Mouse (Mus musculus): ENCODE measurements around the gene Fbxw24. TPM values are rescaled to one million over a fixed set of nuclear protein-coding genes. Genes with fewer than 3 reads are reported as not detected.
"Not testable (repeated sequence)": the region's sequence is repeated elsewhere in the genome, so short reads cannot be mapped to it uniquely, and the experiment has no call there.

The Fbxw24 gene
- polyA plus RNA-seq (2012; fragmentation: generic; extraction: Trizol), result not detected
- long read RNA-seq, experiment 1, result 0 reads
- long read RNA-seq, experiment 2, result 0 reads

GRCm38 (mm10) chr9:109625957-109626356 is at the start of gene Fbxw24:
Gene Fbxw24 (minus strand): TSS chr9:109626057.
- H3K79me3 ChIP-seq (ENCODE audit: low read depth); H3K36me3 ChIP-seq (ENCODE audit: control insufficient read depth, insufficient read depth); H3K27me3 ChIP-seq (ENCODE audit: control insufficient read depth, insufficient read depth, insufficient read length); H3K79me2 ChIP-seq (ENCODE audit: control insufficient read depth, insufficient read depth); H3K4me3 ChIP-seq (ENCODE audit: insufficient read depth, poor library complexity, severe bottlenecking); H3ac ChIP-seq (ENCODE audit: control insufficient read depth, insufficient read length, low read depth): not testable (repeated sequence)

GRCm38 (mm10) chr9:109664552-109664951 is 38.7 kb upstream of the Fbxw24 start, which contains the start of gene Fbxw25:
Gene Fbxw25 (minus strand): TSS chr9:109664652.
- H3K36me3 ChIP-seq (ENCODE audit: control insufficient read depth, insufficient read depth); H3K27me3 ChIP-seq (ENCODE audit: control insufficient read depth, insufficient read depth, insufficient read length); H3K4me3 ChIP-seq (ENCODE audit: insufficient read depth, poor library complexity, severe bottlenecking); H3K79me2 ChIP-seq (ENCODE audit: control insufficient read depth, insufficient read depth); H3K79me3 ChIP-seq (ENCODE audit: low read depth); H3ac ChIP-seq (ENCODE audit: control insufficient read depth, insufficient read length, low read depth): not testable (repeated sequence)

- not testable (repeated sequence) for H3K79me3 ChIP-seq (ENCODE audit: low read depth); H3K4me3 ChIP-seq (ENCODE audit: insufficient read depth, poor library complexity, severe bottlenecking); H3K27me3 ChIP-seq (ENCODE audit: control insufficient read depth, insufficient read depth, insufficient read length); H3ac ChIP-seq (ENCODE audit: control insufficient read depth, insufficient read length, low read depth); H3K79me2 ChIP-seq (ENCODE audit: control insufficient read depth, insufficient read depth); H3K36me3 ChIP-seq (ENCODE audit: control insufficient read depth, insufficient read depth)
Measured at GRCm38 (mm10) chr9:109606837-109607236, 19.0 kb downstream of the Fbxw24 start.

- H3ac ChIP-seq (ENCODE audit: control insufficient read depth, insufficient read length, low read depth); H3K36me3 ChIP-seq (ENCODE audit: control insufficient read depth, insufficient read depth); H3K79me3 ChIP-seq (ENCODE audit: low read depth); H3K4me3 ChIP-seq (ENCODE audit: insufficient read depth, poor library complexity, severe bottlenecking); H3K27me3 ChIP-seq (ENCODE audit: control insufficient read depth, insufficient read depth, insufficient read length); H3K79me2 ChIP-seq (ENCODE audit: control insufficient read depth, insufficient read depth): not testable (repeated sequence)
Measured at GRCm38 (mm10) chr9:109602128-109602527, 23.7 kb downstream of the Fbxw24 start.

- Histone ChIP-seq H3ac (ENCODE audit: control insufficient read depth, insufficient read length, low read depth) (no peak overlapping the region), H3K79me2 (ENCODE audit: control insufficient read depth, insufficient read depth) (no peaks in the 10 kb centered on the region), H3K79me3 (ENCODE audit: low read depth) (no peaks in the 10 kb centered on the region), H3K4me3 (ENCODE audit: insufficient read depth, poor library complexity, severe bottlenecking) (no peak overlapping the region), H3K27me3 (ENCODE audit: control insufficient read depth, insufficient read depth, insufficient read length) (no peaks in the 10 kb centered on the region), H3K36me3 (ENCODE audit: control insufficient read depth, insufficient read depth) (no peaks in the 10 kb centered on the region)
- TF ChIP-seq MYOG (IDR thresholded peaks at IDR 0.05; ENCODE audit: control insufficient read depth, extremely low read depth, insufficient read length), result no peak
- TF ChIP-seq USF1 (IDR thresholded peaks at IDR 0.05; ENCODE audit: low read depth), result no peak
- TF ChIP-seq MYOD1 (IDR thresholded peaks at IDR 0.05; ENCODE audit: control insufficient read depth, insufficient read length, low read depth), result no peak
- TF ChIP-seq MAX (IDR thresholded peaks at IDR 0.05), result no peak
- TF ChIP-seq FOSL1 (IDR thresholded peaks at IDR 0.05; ENCODE audit: insufficient read depth, low read length, poor library complexity, severe bottlenecking), result no peak
- no peak for TF ChIP-seq CTCF (IDR thresholded peaks at IDR 0.05; ENCODE audit: control insufficient read depth, insufficient read depth, insufficient read length)
- TF ChIP-seq CEBPB (IDR thresholded peaks at IDR 0.05; ENCODE audit: low read depth), result no peak
Measured at GRCm38 (mm10) chr9:109597226-109597625, 28.6 kb downstream of the Fbxw24 start.

- Histone ChIP-seq H3K36me3 (ENCODE audit: control insufficient read depth, insufficient read depth) (no peaks in the 10 kb centered on the region), H3K79me2 (ENCODE audit: control insufficient read depth, insufficient read depth) (no peaks in the 10 kb centered on the region), H3ac (ENCODE audit: control insufficient read depth, insufficient read length, low read depth) (no peak overlapping the region), H3K27me3 (ENCODE audit: control insufficient read depth, insufficient read depth, insufficient read length) (no peaks in the 10 kb centered on the region), H3K79me3 (ENCODE audit: low read depth) (no peaks in the 10 kb centered on the region), H3K4me3 (ENCODE audit: insufficient read depth, poor library complexity, severe bottlenecking) (no peak overlapping the region)
- TF ChIP-seq FOSL1 (IDR thresholded peaks at IDR 0.05; ENCODE audit: insufficient read depth, low read length, poor library complexity, severe bottlenecking), result no peak
- no peak for TF ChIP-seq CTCF (IDR thresholded peaks at IDR 0.05; ENCODE audit: control insufficient read depth, insufficient read depth, insufficient read length)
- TF ChIP-seq MAX (IDR thresholded peaks at IDR 0.05), result no peak
- no peak for TF ChIP-seq CEBPB (IDR thresholded peaks at IDR 0.05; ENCODE audit: low read depth)
- TF ChIP-seq MYOG (IDR thresholded peaks at IDR 0.05; ENCODE audit: control insufficient read depth, extremely low read depth, insufficient read length), result no peak
- no peak for TF ChIP-seq USF1 (IDR thresholded peaks at IDR 0.05; ENCODE audit: low read depth)
- TF ChIP-seq MYOD1 (IDR thresholded peaks at IDR 0.05; ENCODE audit: control insufficient read depth, insufficient read length, low read depth), result no peak
Measured at GRCm38 (mm10) chr9:109594866-109595265, 31.0 kb downstream of the Fbxw24 start.

GRCm38 (mm10) chr9:109568162-109568561 is 57.7 kb downstream of the Fbxw24 start, which contains the start of gene Fbxw15:
Gene Fbxw15 (minus strand): TSS chr9:109568262.
- not testable (repeated sequence) for H3K27me3 ChIP-seq (ENCODE audit: control insufficient read depth, insufficient read depth, insufficient read length); H3ac ChIP-seq (ENCODE audit: control insufficient read depth, insufficient read length, low read depth); H3K79me3 ChIP-seq (ENCODE audit: low read depth); H3K79me2 ChIP-seq (ENCODE audit: control insufficient read depth, insufficient read depth); H3K36me3 ChIP-seq (ENCODE audit: control insufficient read depth, insufficient read depth); H3K4me3 ChIP-seq (ENCODE audit: insufficient read depth, poor library complexity, severe bottlenecking)

Data from C2C12 (cell line).